Mouse (Mus musculus) embryonic facial prominence, embryonic 15.5 days (tissue): ENCODE measurements around the gene Vmn2r60. TPM values are rescaled to one million over a fixed set of nuclear protein-coding genes. Genes with fewer than 3 reads are reported as not detected.
"Not testable (repeated sequence)": the region's sequence is repeated elsewhere in the genome, so short reads cannot be mapped to it uniquely, and the experiment has no call there.

ENCODE experiments used
- ATAC-seq: fragments of 200-750 bp; cut with Nextera tagmentation; 2 replicates; pipeline ENCODE4 v1.8.0; 2017; ENCODE audit warnings: low read depth, moderate TSS enrichment; ENCODE audit not compliant: insufficient number of reproducible peaks, low FRiP score, low TSS enrichment
- H3K27ac ChIP-seq: fragments of 300-500 bp; sonication (generic); replicated peaks from 2 replicates; pipeline ENCODE4 v1.5.1; 2015; ENCODE audit warnings: mild to moderate bottlenecking, inconsistent platforms
- H3K27me3 ChIP-seq: fragments of 300-500 bp; sonication (generic); 2 replicates; pipeline ENCODE4 v1.6.1; 2015; ENCODE audit warnings: inconsistent platforms
- H3K36me3 ChIP-seq: fragments of 300-500 bp; sonication (generic); 2 replicates; pipeline ENCODE4 v1.6.1; 2015; ENCODE audit warnings: mild to moderate bottlenecking, inconsistent platforms
- H3K4me1 ChIP-seq: fragments of 300-500 bp; sonication (generic); 2 replicates; pipeline ENCODE4 v1.6.1; 2015; ENCODE audit warnings: inconsistent platforms
- H3K4me2 ChIP-seq: fragments of 300-500 bp; sonication (generic); replicated peaks from 2 replicates; pipeline ENCODE4 v1.6.1; 2015; ENCODE audit warnings: mild to moderate bottlenecking, inconsistent platforms
- H3K4me3 ChIP-seq: fragments of 300-500 bp; sonication (generic); replicated peaks from 2 replicates; pipeline ENCODE4 v1.5.1; 2015; ENCODE audit warnings: mild to moderate bottlenecking, inconsistent platforms
- H3K9ac ChIP-seq: fragments of 300-500 bp; sonication (generic); 2 replicates; pipeline ENCODE4 v1.6.1; 2015; ENCODE audit warnings: inconsistent platforms
- H3K9me3 ChIP-seq: fragments of 300-500 bp; sonication (generic); replicated peaks from 2 replicates; pipeline ENCODE4 v1.6.1; 2016; ENCODE audit warnings: inconsistent platforms
- WGBS: fragments of 180-500 bp; shearing (Covaris S2); methylation state at CpG from one replicate; pipeline ENCODE4 v1.1.7; 2015; 5-methylcytosine and 5-hydroxymethylcytosine counted together
- polyA plus RNA-seq: library from polyadenylated mRNA; unstranded; fragments of >200 nt; fragmentation: Nextera tagmentation; extraction: Ambion mirVana; gene quantifications from 2 replicates; pipeline ENCODE4 v1.2.1, GENCODE M21; 2015

Gene Vmn2r60
- not detected in 2 replicates for polyA plus RNA-seq

DNA sequence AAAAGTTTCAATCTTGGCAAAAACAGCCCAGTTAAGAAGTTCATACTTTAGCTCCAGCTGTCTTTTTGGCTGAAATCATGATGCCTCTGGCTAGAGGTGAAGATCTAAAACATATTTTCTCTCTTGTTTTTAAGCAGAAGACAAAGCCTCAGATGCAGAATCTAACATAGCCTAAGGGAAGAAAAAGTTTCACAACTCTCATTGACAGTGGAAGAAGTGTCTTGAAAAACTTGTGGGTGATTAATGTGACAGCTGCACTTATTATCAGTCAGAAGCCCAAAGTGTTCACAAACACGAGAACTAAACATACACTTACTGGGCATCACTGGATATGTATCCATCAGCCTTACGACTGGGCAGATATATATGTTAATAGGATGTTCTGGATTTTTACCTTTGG, at the start of gene Vmn2r60:
TSS of gene Vmn2r60 (plus strand) at position 301 of the 400 bp plus-strand sequence.
- no peak within 1 kb of the TSS for H3K9ac ChIP-seq
- no peaks in the 10 kb centered on the region for H3K4me1 ChIP-seq
- no peak within 1 kb of the TSS for H3K27ac ChIP-seq
- peaks cover 7% of the 10 kb centered on the region; the same call in 1 of the 2 replicates for H3K9me3 ChIP-seq
- 67% methylated on average over 2 of the region's 2 CpGs for WGBS
- H3K36me3 ChIP-seq: no peaks in the 10 kb centered on the region
- ATAC-seq: no peak
- H3K4me3 ChIP-seq: no peak within 1 kb of the TSS
- H3K4me2 ChIP-seq: no peak within 1 kb of the TSS
- H3K27me3 ChIP-seq: no peaks in the 10 kb centered on the region

DNA sequence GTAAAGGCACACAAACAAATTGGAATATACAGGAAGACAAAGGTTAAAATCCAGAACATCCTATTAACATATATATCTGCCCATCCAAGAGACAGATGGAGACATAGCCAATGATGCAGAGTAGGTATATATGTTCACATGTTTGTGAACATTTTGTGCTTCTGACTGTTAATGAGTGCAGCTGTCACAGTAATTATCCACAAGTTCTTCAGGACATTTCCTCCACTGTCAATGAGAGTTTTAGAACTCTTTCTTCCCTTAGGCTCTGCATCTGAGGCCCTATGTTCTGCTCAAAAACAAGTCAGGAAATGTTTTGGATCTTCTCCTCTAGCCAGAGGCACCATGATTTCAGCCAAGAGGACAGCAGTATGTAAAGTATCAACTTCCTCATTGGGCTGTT, 48.6 kb upstream of the Vmn2r60 start, which contains the start of gene Vmn2r59:
TSS of gene Vmn2r59 (minus strand) at position 101 of the 400 bp plus-strand sequence.
- Histone ChIP-seq H3K27me3 (no peaks in the 10 kb centered on the region), H3K36me3 (no peaks in the 10 kb centered on the region), H3K4me3 (no peak within 1 kb of the TSS), H3K27ac (no peak within 1 kb of the TSS), H3K9ac (no peak within 1 kb of the TSS), H3K4me1 (no peaks in the 10 kb centered on the region), H3K9me3 (no peaks in the 10 kb centered on the region), H3K4me2 (no peak within 1 kb of the TSS)
- no peak for ATAC-seq

DNA sequence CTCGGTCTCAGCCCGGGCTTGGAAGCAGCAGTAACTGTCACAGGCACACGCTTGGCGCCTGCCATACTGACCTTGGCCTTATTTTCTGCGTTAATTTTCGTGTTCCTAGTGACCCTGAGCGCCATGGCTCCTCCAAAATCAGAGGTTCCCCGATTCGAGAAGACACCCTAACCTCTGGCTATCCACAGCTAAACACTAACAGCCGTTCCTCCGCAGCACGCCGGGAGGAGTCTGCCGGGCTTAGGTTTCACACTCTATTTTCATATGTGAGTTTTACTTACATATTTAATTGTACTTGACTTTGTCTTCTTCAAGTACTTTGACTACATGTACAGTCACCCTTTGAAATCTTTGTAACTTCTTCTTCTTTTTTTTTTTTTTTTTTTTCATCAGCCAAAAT, 509 bp upstream of the Vmn2r60 start:
- H3K9me3 ChIP-seq, H3K27me3 ChIP-seq, H3K9ac ChIP-seq, H3K36me3 ChIP-seq, H3K27ac ChIP-seq, H3K4me3 ChIP-seq, ATAC-seq, H3K4me2 ChIP-seq, H3K4me1 ChIP-seq: not testable (repeated sequence)
- WGBS: 81% methylated on average over 14 of the region's 14 CpGs

Other genes starting within 250 kb of the Vmn2r60 start
- not detected in 2 replicates for gene Vmn2r58, start 235.1 kb upstream of the Vmn2r60 start, polyA plus RNA-seq
- not detected in 2 replicates for gene Vmn2r59, start 48.7 kb upstream of the Vmn2r60 start, polyA plus RNA-seq
- not detected in 2 replicates for gene Vmn2r61, start 152.3 kb downstream of the Vmn2r60 start, polyA plus RNA-seq